Mouse (Mus musculus) lung, embryonic 15.5 days (tissue): ENCODE measurements at regions not wholly inside any gene's neighbourhood (a gene's known extent, or its start where the extent isn't known, plus 50 kb on each side); places are given as distances from the start of the nearest gene placed in this dataset.

Experiments used
- ATAC-seq: fragments of 200-750 bp; cut with Nextera tagmentation; 2 replicates; pipeline ENCODE4 v1.8.0; 2017; ENCODE audit warnings: moderate number of reproducible peaks, borderline replicate concordance; ENCODE audit not compliant: low FRiP score, low TSS enrichment; ENCODE audit errors: extremely low read depth
- H3K27ac ChIP-seq: fragments of 300-500 bp; sonication (generic); 2 replicates; pipeline ENCODE4 v1.5.1; 2015; ENCODE audit warnings: moderate library complexity, mild to moderate bottlenecking, inconsistent platforms
- H3K27me3 ChIP-seq: fragments of 300-500 bp; sonication (generic); 2 replicates; pipeline ENCODE4 v1.6.1; 2015; ENCODE audit warnings: inconsistent platforms
- H3K36me3 ChIP-seq: fragments of 300-500 bp; sonication (generic); 2 replicates; pipeline ENCODE4 v1.6.1; 2015; ENCODE audit warnings: inconsistent platforms
- H3K4me1 ChIP-seq: fragments of 300-500 bp; sonication (generic); 2 replicates; pipeline ENCODE4 v1.6.1; 2015; ENCODE audit warnings: inconsistent platforms
- H3K4me2 ChIP-seq: fragments of 300-500 bp; sonication (generic); 2 replicates; pipeline ENCODE4 v1.6.1; 2015; ENCODE audit warnings: inconsistent platforms, mild to moderate bottlenecking, moderate library complexity
- H3K4me3 ChIP-seq: fragments of 300-500 bp; sonication (generic); 2 replicates; pipeline ENCODE4 v1.5.1; 2015; ENCODE audit warnings: mild to moderate bottlenecking, inconsistent platforms
- H3K9ac ChIP-seq: fragments of 300-500 bp; sonication (generic); 2 replicates; pipeline ENCODE4 v1.6.1; 2015; ENCODE audit warnings: inconsistent platforms
- H3K9me3 ChIP-seq: fragments of 300-500 bp; sonication (generic); 2 replicates; pipeline ENCODE4 v1.6.1; 2016; ENCODE audit warnings: inconsistent platforms
- WGBS: fragments of 180-500 bp; shearing (Covaris S2); methylation state at CpG from one replicate; pipeline ENCODE4 v1.1.7; 2015; 5-methylcytosine and 5-hydroxymethylcytosine counted together

DNA sequence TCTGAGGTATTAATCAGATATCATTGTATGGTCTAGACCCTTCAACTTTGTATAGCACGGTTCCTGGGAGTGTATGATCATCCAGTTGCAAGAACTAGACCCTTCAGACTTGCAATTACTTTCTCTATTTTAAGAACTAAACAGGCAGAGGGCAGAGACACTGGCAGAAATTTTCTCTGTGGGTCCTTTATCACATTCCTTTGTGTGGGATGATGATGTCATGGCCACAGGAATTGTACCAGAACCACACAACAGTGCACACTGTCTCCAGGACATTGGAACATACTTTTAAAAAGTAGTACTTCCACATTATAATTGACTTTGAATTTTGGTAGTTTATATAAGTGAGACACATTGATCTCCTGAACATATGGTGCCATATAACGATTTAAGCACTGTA, 674.2 kb downstream of the Rfpl4b start:
- 67% methylated on average over 2 of the region's 2 CpGs for WGBS
- H3K27ac ChIP-seq: no peak overlapping the region
- H3K9ac ChIP-seq: no peak overlapping the region
- no peaks in the 10 kb centered on the region for H3K27me3 ChIP-seq
- no peak overlapping the region for H3K4me2 ChIP-seq
- H3K4me1 ChIP-seq: no peaks in the 10 kb centered on the region
- H3K36me3 ChIP-seq: no peaks in the 10 kb centered on the region
- no peak for ATAC-seq
- H3K9me3 ChIP-seq: no peaks in the 10 kb centered on the region
- no peak overlapping the region for H3K4me3 ChIP-seq

DNA sequence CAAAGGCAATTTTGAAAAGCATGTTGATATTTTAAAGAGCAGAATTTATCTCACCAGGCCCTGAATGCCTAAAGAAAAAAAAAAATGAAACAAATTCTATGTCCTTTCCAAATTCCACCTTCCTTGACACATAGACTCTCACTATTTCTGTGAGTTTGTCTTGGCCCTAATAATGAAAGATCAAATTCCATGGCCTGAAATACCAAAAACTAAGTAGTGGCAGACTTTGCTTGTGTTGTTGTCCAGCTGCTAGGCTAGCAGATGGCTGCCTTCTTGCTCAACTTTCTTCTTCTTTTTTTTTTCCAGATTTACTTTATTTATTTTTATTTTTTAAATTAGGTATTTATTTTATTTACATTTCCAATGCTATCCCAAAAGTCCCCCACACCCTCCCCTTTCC, 682.4 kb downstream of the Rfpl4b start:
- ATAC-seq: no peak
- H3K36me3 ChIP-seq: no peaks in the 10 kb centered on the region
- no peak overlapping the region for H3K9ac ChIP-seq
- H3K9me3 ChIP-seq: no peaks in the 10 kb centered on the region
- no peaks in the 10 kb centered on the region for H3K4me1 ChIP-seq
- no peak overlapping the region for H3K27ac ChIP-seq
- no peak overlapping the region for H3K4me3 ChIP-seq
- H3K4me2 ChIP-seq: no peak overlapping the region
- no peaks in the 10 kb centered on the region for H3K27me3 ChIP-seq

DNA sequence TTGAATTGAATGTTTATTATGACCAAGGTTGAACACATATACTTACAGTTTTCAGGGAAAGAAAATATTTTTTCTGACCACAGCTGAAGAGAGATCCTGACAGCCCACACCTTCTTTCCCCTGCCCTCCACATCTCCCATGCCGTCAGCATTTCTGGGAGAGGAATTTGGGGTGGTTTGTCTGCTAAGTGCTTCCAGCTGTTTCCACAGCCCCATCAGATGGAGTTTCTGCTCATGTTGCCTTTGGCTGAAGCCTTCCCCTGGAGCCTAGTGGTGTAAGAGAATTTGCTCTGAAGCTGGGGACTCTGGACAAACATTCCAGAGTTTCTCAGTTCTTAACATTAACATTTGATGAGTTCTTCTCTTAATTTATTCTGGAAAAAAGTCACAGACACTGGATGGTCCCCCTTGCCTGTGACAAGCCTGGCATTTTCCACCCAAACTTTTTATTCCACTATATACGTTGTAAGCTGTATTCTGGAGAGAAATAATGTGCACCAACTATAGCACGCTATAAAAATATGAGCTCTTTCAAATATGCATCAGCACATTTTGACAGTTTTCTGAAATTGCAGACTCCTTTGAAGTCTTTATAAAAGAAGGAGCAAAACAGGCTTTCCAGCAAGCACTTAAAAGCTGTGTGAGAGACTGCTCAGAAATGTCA, 699.5 kb downstream of the Rfpl4b start:
- WGBS: 41% methylated on average over 3 of the region's 3 CpGs
- Histone ChIP-seq H3K9me3 (no peaks in the 10 kb centered on the region), H3K9ac (no peak overlapping the region), H3K4me1 (no peaks in the 10 kb centered on the region), H3K36me3 (no peaks in the 10 kb centered on the region), H3K27ac (no peak overlapping the region), H3K4me2 (no peak overlapping the region), H3K27me3 (no peaks in the 10 kb centered on the region), H3K4me3 (no peak overlapping the region)
- ATAC-seq: no peak; the same call in 1 of the 2 replicates

- ATAC-seq: no peak
Measured at GRCm38 (mm10) chr10:38118601-38119000, 703.0 kb downstream of the Rfpl4b start.

GRCm38 (mm10) chr10:38116516-38116915, 705.1 kb downstream of the Rfpl4b start:
- 57% methylated on average over 1 of the region's 1 CpGs for WGBS
- no peak overlapping the region for H3K4me2 ChIP-seq
- no peak for ATAC-seq
- no peak overlapping the region for H3K9ac ChIP-seq
- no peaks in the 10 kb centered on the region for H3K9me3 ChIP-seq
- H3K4me1 ChIP-seq: no peaks in the 10 kb centered on the region
- H3K36me3 ChIP-seq: no peaks in the 10 kb centered on the region
- H3K27me3 ChIP-seq: no peaks in the 10 kb centered on the region
- H3K27ac ChIP-seq: no peak overlapping the region
- H3K4me3 ChIP-seq: no peak overlapping the region

More at GRCm38 (mm10) chr10:38118601-38119000, 703.0 kb downstream of the Rfpl4b start:
- H3K36me3 ChIP-seq: no peaks in the 10 kb centered on the region
- H3K9ac ChIP-seq: no peak overlapping the region
- H3K9me3 ChIP-seq: no peaks in the 10 kb centered on the region
- 73% methylated on average over 1 of the region's 1 CpGs for WGBS
- no peak overlapping the region for H3K27ac ChIP-seq
- H3K4me1 ChIP-seq: no peaks in the 10 kb centered on the region
- H3K27me3 ChIP-seq: no peaks in the 10 kb centered on the region
- H3K4me2 ChIP-seq: no peak overlapping the region
- no peak overlapping the region for H3K4me3 ChIP-seq

DNA sequence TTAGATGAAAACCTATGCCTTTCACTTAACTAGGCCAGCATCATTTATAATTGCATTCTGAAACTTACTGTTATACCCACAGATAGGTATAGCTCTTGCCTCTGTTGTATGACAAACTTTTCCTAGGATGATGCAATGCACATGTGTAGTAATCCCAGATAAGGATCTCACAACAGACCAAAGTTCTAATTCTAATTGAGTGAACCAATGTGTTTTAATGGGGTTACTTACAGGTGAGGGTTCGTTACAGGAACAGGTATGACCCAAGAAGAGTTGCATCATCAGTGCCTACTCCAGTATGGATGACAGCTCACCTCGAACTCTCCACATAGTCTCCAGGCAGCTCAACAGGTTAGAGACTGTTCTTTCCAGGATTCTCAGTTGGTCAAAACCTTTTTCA, 707.4 kb downstream of the Rfpl4b start:
- Histone ChIP-seq H3K36me3 (no peaks in the 10 kb centered on the region), H3K4me1 (no peaks in the 10 kb centered on the region), H3K9me3 (no peaks in the 10 kb centered on the region), H3K9ac (no peak overlapping the region), H3K27ac (no peak overlapping the region), H3K27me3 (no peaks in the 10 kb centered on the region), H3K4me2 (no peak overlapping the region), H3K4me3 (no peak overlapping the region)
- ATAC-seq: no peak
- 76% methylated on average over 2 of the region's 2 CpGs for WGBS

DNA sequence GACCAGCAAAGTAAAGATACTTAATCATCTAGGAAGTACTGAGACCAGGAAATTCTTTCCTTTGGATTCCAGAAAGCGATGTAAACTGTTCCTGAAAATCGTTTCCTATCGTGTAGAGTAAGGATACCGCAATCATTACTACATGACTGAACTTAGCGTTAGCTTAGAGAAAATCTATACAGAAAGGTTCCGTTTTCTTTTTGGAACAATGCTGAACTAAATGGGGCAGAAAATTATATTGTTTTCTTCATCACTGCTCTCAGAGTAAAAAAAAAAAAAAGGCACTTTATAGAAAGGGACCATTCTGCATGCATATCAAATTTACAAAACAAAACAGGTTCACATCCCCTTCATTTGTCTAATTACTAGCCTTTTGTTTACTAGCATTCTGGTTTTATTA, 713.0 kb downstream of the Rfpl4b start:
- Histone ChIP-seq H3K4me1 (no peaks in the 10 kb centered on the region), H3K36me3 (no peaks in the 10 kb centered on the region), H3K9ac (no peak overlapping the region), H3K27me3 (no peaks in the 10 kb centered on the region), H3K27ac (no peak overlapping the region), H3K4me3 (no peak overlapping the region), H3K4me2 (no peak overlapping the region), H3K9me3 (no peaks in the 10 kb centered on the region)
- WGBS: 76% methylated on average over 6 of the region's 6 CpGs
- ATAC-seq: no peak

DNA sequence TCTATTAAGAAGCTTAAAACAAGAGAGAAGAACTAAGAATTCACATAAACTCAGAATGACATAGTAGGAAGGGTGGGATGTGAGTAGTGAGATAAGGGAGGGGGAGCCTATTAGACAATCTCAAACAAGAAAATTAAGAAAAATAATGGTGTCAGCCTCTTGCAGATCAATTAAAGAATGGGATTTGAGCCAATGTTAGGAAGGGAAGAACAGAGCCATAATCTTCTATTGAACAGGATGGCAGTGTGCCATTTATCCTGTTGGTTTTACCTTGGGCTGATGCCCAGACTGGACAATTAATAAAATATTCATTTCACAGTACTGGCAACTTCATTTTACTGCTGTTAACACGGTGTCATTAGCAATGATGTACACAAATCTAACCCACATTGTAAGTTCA, 718.0 kb downstream of the Rfpl4b start:
- no peak overlapping the region for H3K27ac ChIP-seq
- ATAC-seq: no peak
- no peak overlapping the region for H3K4me3 ChIP-seq
- H3K4me1 ChIP-seq: no peaks in the 10 kb centered on the region
- H3K36me3 ChIP-seq: no peaks in the 10 kb centered on the region
- H3K27me3 ChIP-seq: no peaks in the 10 kb centered on the region
- H3K4me2 ChIP-seq: no peak overlapping the region
- no peaks in the 10 kb centered on the region for H3K9me3 ChIP-seq
- 19% methylated on average over 1 of the region's 1 CpGs for WGBS
- no peak overlapping the region for H3K9ac ChIP-seq

GRCm38 (mm10) chr10:38078521-38078920, 743.1 kb downstream of the Rfpl4b start:
- no peak overlapping the region for H3K4me3 ChIP-seq
- H3K4me1 ChIP-seq: no peaks in the 10 kb centered on the region
- H3K36me3 ChIP-seq: no peaks in the 10 kb centered on the region
- H3K9ac ChIP-seq: no peak overlapping the region
- no peak overlapping the region for H3K4me2 ChIP-seq
- no peak overlapping the region for H3K27ac ChIP-seq
- no peaks in the 10 kb centered on the region for H3K9me3 ChIP-seq
- no peaks in the 10 kb centered on the region for H3K27me3 ChIP-seq
- no peak for ATAC-seq
- WGBS: 71% methylated on average over 2 of the region's 2 CpGs

DNA sequence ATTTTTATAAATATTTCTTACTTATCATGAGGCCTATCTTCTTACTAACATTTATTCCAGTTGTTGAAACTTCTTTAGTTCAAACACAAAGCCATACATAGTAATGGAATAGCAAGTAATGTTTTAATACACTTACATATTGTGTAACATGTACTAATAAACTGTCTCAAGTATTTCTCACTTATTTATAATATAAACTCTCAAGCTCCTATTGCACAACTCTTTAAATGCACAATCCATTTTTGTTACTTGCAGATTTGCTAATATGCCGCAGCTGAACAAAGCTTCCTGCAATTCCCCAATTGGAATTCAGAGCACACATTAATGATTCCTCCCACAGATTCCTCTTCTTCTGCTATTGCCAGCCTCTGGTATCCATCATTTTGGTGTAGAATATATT, 749.2 kb downstream of the Rfpl4b start:
- Histone ChIP-seq H3K9ac (no peak overlapping the region), H3K9me3 (no peaks in the 10 kb centered on the region), H3K27ac (no peak overlapping the region), H3K4me3 (no peak overlapping the region), H3K27me3 (no peaks in the 10 kb centered on the region), H3K4me1 (no peaks in the 10 kb centered on the region), H3K36me3 (no peaks in the 10 kb centered on the region), H3K4me2 (no peak overlapping the region)
- WGBS: 48% methylated on average over 1 of the region's 1 CpGs
- ATAC-seq: no peak

DNA sequence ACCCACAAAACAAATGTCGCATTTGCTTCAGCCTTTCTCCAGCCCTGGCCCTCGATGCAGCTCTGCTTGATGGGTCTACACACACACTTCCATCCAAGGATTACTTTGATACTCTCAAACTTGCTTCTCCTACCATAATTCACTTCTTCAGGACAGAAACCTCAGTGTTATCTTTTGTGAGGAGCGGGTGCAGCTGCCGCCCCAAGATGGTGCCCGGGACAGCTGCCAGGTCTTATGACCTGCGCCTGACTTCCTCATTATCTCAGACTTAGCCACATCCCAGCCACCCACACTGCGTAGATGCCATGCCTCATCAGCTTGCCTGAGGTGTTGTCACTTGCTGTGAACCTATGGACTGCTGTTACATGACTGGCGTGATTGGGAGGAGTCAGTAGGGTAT, 762.5 kb downstream of the Rfpl4b start:
- 70% methylated on average over 8 of the region's 8 CpGs for WGBS

DNA sequence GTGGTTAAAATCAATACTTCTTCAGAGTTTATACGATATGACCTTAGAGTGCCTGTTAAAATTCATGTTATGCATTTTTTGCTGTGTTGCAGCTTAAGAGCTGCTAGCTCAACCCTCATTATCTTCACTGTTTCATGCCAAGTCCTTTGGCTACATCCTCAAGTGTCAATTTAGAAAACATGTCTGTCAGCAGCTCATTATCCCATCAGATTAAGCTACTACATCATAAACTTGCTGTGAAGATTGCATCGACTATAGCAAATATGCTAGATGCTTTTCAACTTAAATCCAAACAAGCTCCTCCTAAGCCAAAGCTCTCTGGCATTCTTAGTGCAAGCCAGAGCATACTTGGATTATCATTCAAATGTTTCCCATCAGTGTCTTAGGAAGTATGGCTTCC, 811.1 kb downstream of the Rfpl4b start:
- no peaks in the 10 kb centered on the region for H3K36me3 ChIP-seq
- WGBS: 42% methylated on average over 2 of the region's 2 CpGs
- no peak overlapping the region for H3K4me2 ChIP-seq
- H3K4me3 ChIP-seq: no peak overlapping the region
- no peak overlapping the region for H3K27ac ChIP-seq
- 0 out of 2 replicates have a peak, but pooled peaks cover 4% of the 10 kb centered on the region for H3K4me1 ChIP-seq
- H3K9ac ChIP-seq: no peak overlapping the region
- ATAC-seq: peak; percentile 62; the same call in 1 of the 2 replicates
- no peaks in the 10 kb centered on the region for H3K27me3 ChIP-seq
- no peaks in the 10 kb centered on the region for H3K9me3 ChIP-seq

More for the DNA sequence above, 762.5 kb downstream of the Rfpl4b start:
- no peak overlapping the region for H3K4me2 ChIP-seq
- no peak for ATAC-seq
- no peaks in the 10 kb centered on the region for H3K27me3 ChIP-seq
- H3K27ac ChIP-seq: no peak overlapping the region
- no peak overlapping the region for H3K4me3 ChIP-seq
- H3K9me3 ChIP-seq: no peaks in the 10 kb centered on the region; the same call in 1 of the 2 replicates
- no peaks in the 10 kb centered on the region for H3K4me1 ChIP-seq
- H3K9ac ChIP-seq: no peak overlapping the region
- no peaks in the 10 kb centered on the region for H3K36me3 ChIP-seq
